Mouse (Mus musculus): ENCODE results near the gene Faap100. TPM values are rescaled to one million over a fixed set of nuclear protein-coding genes. Genes with fewer than 3 reads are reported as not detected.
"Not testable (repeated sequence)": the region's sequence is repeated elsewhere in the genome, so short reads cannot be mapped to it uniquely, and the experiment has no call there.

Faap100 gene
- polyA plus RNA-seq, 1 experiment, result 57.8 TPM

DNA sequence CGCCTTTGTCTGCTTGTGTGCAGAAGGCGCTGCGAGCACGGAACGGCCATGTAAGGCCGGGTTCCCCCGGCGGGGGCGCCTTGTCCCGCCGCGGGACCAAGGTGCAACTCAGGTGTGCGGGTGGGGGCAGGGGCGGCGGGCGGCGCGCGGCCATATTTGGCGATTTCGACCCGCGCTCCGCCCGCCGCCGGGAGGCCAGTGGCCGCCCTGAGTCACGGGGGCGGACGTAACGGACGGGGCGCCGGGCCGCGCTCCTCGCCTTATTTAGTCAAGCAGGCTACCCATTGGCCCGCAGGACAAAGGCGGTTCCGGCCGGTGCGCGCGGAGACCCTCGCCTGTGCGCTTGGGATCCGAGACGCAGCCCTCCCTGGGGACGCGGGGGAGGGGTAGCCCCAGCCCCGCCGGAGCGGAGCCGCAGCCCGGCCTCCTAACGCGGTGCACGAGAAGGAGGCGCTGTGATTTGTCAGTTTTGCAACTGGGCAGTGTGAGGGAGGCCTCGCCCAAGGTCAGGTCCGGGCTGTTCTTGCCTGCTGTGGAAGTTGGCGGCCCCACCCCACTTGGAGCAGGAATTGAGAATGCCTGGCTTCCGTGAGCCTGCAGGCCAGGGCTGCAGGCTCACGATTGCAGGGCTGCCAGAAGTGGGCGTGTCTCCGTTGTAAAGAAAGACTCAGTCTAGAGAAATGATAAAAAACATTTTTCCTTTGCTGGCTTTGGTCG, 28.4 kb downstream of the Faap100 start:
- peak overlapping the region; percentile 94 for H3K4me3 ChIP-seq (ENCODE audit: control insufficient read depth, low read depth, low read length)
- peaks cover 30% of the 10 kb centered on the region for H3K4me1 ChIP-seq (ENCODE audit: control insufficient read depth, insufficient read depth, low read length)
- peak overlapping the region; percentile 98 for H3K27ac ChIP-seq (ENCODE audit: control insufficient read depth, insufficient read depth, low read depth, low read length)
- no peaks in the 10 kb centered on the region for H3K36me3 ChIP-seq (ENCODE audit: control insufficient read depth, insufficient read depth, low read length)
- TF ChIP-seq POLR2A (IDR thresholded peaks at IDR 0.05; ENCODE audit: control insufficient read depth, low read depth, low read length) (peak; percentile 35; the same call in 1 of the 2 replicates), CTCF (IDR thresholded peaks at IDR 0.05; ENCODE audit: control insufficient read depth, insufficient read depth, insufficient replicate concordance, low read depth, low read length) (no peak)
- no peaks in the 10 kb centered on the region for H3K27me3 ChIP-seq (ENCODE audit: control insufficient read depth, insufficient read depth, low read length)

DNA sequence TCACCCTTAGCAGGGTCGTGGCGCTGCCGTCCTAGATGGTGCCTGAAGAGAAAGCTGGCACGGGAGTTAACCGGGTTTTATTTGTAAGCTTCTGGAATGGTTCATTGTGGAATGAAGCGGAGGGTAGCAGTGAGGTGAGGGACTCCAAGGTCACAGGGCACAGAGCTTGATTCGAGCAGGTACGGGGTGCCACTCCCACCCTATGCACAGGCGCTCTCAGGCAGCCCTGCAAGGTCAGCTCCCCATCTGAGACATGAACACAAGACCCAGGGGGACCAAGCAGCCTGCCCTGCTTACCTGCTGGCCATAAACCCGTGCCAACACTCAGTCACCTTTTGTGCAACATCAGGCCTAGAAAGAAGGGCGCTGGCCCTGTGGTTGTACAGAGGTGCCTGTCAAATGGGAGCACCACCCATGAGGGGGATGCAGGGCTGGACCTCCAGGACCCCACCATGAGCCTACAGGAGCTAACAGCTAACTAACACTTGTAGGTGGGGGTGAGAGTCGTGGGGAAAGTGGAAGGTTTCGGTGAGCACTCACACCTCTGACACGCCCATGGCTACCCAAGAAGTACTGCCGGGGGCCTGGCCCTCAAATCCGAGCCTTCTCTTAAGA, 29.1 kb downstream of the Faap100 start:
- peak overlapping the region; percentile 98 for H3K27ac ChIP-seq (ENCODE audit: control insufficient read depth, insufficient read depth, low read depth, low read length)
- no peaks in the 10 kb centered on the region for H3K36me3 ChIP-seq (ENCODE audit: control insufficient read depth, insufficient read depth, low read length)
- H3K27me3 ChIP-seq (ENCODE audit: control insufficient read depth, insufficient read depth, low read length), result no peaks in the 10 kb centered on the region
- H3K4me3 ChIP-seq (ENCODE audit: control insufficient read depth, low read depth, low read length), result peak overlapping the region; percentile 94
- 0 out of 2 replicates have a peak, but pooled peaks have one; percentile 37 for TF ChIP-seq POLR2A (IDR thresholded peaks at IDR 0.05; ENCODE audit: control insufficient read depth, low read depth, low read length)
- TF ChIP-seq CTCF (IDR thresholded peaks at IDR 0.05; ENCODE audit: control insufficient read depth, insufficient read depth, insufficient replicate concordance, low read depth, low read length), result no peak
- H3K4me1 ChIP-seq (ENCODE audit: control insufficient read depth, insufficient read depth, low read length), result peaks cover 30% of the 10 kb centered on the region

DNA sequence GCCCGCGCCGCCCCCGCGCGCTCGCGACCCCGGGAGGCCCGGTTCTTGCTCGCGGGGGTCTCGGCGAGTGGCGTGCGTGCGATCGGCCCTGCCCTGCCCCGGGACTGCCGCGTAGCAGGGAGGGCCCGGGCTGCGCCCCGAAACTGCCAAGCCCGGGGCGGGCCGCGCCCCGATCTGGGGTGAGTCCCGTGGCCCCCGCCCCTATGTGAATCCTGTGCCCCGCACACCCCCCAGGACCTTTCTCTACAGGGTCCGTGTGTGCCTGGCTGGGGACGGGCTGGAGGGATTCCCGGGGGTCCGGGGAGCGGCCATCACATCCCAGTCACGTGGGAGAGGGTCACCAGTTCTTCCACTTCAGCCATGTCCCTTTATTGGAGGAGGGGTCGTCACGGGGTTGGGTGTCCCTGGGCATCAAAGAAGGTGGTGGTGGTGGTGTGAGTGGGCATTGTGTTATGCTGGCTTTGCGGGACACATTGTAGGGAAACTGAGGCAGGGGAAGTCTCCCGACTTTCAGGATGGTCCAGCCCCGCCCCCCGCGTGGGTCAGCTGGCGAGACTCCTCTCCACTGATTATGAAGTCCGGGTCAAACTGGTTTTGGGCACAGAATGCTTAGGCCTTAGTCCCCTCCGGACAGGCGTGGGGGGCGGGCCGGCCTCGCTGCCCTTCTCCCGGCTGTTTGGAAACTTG, 29.7 kb downstream of the Faap100 start:
- no peaks in the 10 kb centered on the region for H3K27me3 ChIP-seq (ENCODE audit: control insufficient read depth, insufficient read depth, low read length)
- TF ChIP-seq POLR2A (IDR thresholded peaks at IDR 0.05; ENCODE audit: control insufficient read depth, low read depth, low read length) (no peak; the same call in 1 of the 2 replicates), CTCF (IDR thresholded peaks at IDR 0.05; ENCODE audit: control insufficient read depth, insufficient read depth, insufficient replicate concordance, low read depth, low read length) (no peak)
- peak overlapping the region; percentile 98 for H3K27ac ChIP-seq (ENCODE audit: control insufficient read depth, insufficient read depth, low read depth, low read length)
- peaks cover 27% of the 10 kb centered on the region for H3K4me1 ChIP-seq (ENCODE audit: control insufficient read depth, insufficient read depth, low read length)
- H3K4me3 ChIP-seq (ENCODE audit: control insufficient read depth, low read depth, low read length), result peak overlapping the region; percentile 94
- H3K36me3 ChIP-seq (ENCODE audit: control insufficient read depth, insufficient read depth, low read length), result no peaks in the 10 kb centered on the region

DNA sequence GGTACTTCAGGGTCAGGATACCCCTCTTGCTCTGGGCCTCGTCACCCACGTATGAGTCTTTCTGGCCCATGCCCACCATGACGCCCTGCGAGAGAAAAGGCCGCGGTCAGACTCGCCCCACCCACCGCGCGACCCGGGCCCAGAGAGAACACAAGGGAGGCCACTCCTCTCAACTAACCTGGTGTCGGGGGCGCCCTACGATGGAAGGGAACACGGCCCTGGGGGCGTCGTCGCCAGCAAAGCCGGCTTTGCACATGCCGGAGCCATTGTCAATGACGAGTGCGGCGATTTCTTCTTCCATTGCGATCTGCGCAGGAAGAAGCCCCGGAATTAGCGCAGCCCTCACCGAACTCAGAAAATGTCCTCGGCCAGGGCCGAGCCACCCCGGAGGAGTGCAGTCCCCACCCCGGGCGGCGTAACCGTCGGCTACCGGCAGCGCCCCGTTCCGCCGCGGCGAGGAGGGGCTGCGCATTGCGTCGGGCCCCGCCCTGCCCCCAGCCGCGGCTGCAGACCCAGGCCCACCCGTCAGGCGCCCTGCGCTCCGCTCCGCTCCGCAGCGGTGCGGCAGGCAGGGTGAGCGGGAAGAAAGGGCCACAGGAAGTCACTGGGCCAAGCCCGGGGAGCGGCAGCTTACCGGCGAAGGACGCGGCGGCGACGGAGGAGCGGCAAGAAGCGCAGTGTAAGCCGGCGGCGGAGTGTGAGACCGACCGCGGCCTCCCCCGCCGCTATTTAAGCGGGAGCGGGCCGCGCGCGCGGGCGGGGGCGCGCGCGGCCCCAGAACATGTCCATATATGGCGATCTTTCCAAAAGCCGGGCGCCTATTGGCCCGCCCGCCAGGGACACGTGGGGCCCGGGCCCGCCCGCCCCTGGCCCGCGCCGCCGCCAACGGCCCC, 30.5 kb downstream of the Faap100 start, which contains the start of gene Actg1:
Actg1 (minus strand) TSS at position 752 of the 893 bp plus-strand sequence.
- Histone ChIP-seq H3K4me1 (ENCODE audit: control insufficient read depth, insufficient read depth, low read length) (peaks cover 21% of the 10 kb centered on the region), H3K4me3 (ENCODE audit: control insufficient read depth, low read depth, low read length) (peak within 1 kb of the TSS; percentile 94), H3K36me3 (ENCODE audit: control insufficient read depth, insufficient read depth, low read length) (no peaks in the 10 kb centered on the region), H3K27me3 (ENCODE audit: control insufficient read depth, insufficient read depth, low read length) (no peaks in the 10 kb centered on the region), H3K27ac (ENCODE audit: control insufficient read depth, insufficient read depth, low read depth, low read length) (peak within 1 kb of the TSS; percentile 98)
- peak; percentile 93 for TF ChIP-seq POLR2A (IDR thresholded peaks at IDR 0.05; ENCODE audit: control insufficient read depth, low read depth, low read length)
- no peak for TF ChIP-seq CTCF (IDR thresholded peaks at IDR 0.05; ENCODE audit: control insufficient read depth, insufficient read depth, insufficient replicate concordance, low read depth, low read length)

DNA sequence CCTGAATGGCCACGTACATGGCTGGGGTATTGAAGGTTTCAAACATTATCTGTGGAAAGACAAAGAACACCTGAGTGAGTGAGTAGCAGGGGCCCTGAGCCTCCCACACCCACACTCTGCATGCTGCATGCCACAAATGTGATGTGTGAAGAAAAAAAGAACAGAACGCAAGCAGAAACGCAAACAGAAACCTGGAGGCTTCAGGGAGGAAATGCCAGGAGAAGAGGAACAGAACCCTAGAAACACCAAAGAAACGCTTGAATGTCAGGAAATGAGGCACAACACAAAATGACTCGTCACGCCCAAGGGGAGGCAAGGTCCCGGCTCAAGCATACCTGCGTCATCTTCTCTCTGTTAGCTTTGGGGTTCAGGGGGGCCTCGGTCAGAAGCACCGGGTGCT, 31.3 kb downstream of the Faap100 start:
- TF ChIP-seq POLR2A (IDR thresholded peaks at IDR 0.05; ENCODE audit: control insufficient read depth, low read depth, low read length) (no peak), CTCF (IDR thresholded peaks at IDR 0.05; ENCODE audit: control insufficient read depth, insufficient read depth, insufficient replicate concordance, low read depth, low read length) (no peak)
- peak overlapping the region; percentile 91 for H3K4me3 ChIP-seq (ENCODE audit: control insufficient read depth, low read depth, low read length)
- 0 out of 2 replicates have a peak overlapping the region, but pooled peaks have one; percentile 5 for H3K27ac ChIP-seq (ENCODE audit: control insufficient read depth, insufficient read depth, low read depth, low read length)
- no peaks in the 10 kb centered on the region for H3K27me3 ChIP-seq (ENCODE audit: control insufficient read depth, insufficient read depth, low read length)
- H3K4me1 ChIP-seq (ENCODE audit: control insufficient read depth, insufficient read depth, low read length), result peaks cover 18% of the 10 kb centered on the region
- H3K36me3 ChIP-seq (ENCODE audit: control insufficient read depth, insufficient read depth, low read length), result no peaks in the 10 kb centered on the region

DNA sequence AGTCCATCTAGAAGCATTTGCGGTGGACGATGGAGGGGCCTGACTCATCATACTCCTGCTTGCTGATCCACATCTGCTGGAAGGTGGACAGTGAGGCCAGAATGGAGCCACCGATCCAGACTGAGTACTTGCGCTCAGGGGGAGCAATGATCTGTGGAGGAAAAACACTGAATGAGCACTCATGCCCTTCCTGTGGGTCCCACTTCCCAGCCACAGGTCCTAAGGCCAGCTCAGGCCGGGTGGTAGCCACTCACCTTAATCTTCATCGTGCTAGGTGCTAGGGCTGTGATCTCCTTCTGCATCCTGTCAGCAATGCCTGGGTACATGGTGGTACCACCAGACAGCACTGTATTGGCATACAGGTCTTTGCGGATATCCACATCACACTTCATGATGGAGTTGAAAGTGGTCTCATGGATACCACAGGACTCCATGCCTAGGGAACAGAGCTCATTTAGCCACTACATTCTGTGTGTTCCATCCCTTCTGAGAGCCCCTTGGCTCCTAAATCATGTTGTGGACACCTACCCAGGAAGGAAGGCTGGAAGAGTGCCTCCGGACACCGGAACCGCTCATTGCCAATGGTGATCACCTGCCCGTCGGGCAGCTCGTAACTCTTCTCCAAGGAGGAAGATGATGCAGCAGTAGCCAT, 32.1 kb downstream of the Faap100 start:
- H3K27ac ChIP-seq (ENCODE audit: control insufficient read depth, insufficient read depth, low read depth, low read length); H3K36me3 ChIP-seq (ENCODE audit: control insufficient read depth, insufficient read depth, low read length); H3K27me3 ChIP-seq (ENCODE audit: control insufficient read depth, insufficient read depth, low read length): not testable (repeated sequence)
- H3K4me3 ChIP-seq (ENCODE audit: control insufficient read depth, low read depth, low read length), result peak overlapping the region; percentile 62
- peaks cover 18% of the 10 kb centered on the region for H3K4me1 ChIP-seq (ENCODE audit: control insufficient read depth, insufficient read depth, low read length)

Data from testis, adult 2 months (tissue).